Mouse (Mus musculus) myocyte (in vitro differentiated cells): ENCODE results near the gene Zar1. TPM values are rescaled to one million over a fixed set of nuclear protein-coding genes. Genes with fewer than 3 reads are reported as not detected.
"Not testable (repeated sequence)": the region's sequence is repeated elsewhere in the genome, so short reads cannot be mapped to it uniquely, and the experiment has no call there.

Experiments used
- H3K27me3 ChIP-seq: one replicate; pipeline ENCODE4 v1.6.1; 2011; ENCODE audit not compliant: control insufficient read depth, insufficient read depth, insufficient read length
- H3K36me3 ChIP-seq: one replicate; pipeline ENCODE4 v1.6.1; 2011; ENCODE audit not compliant: control insufficient read depth, insufficient read depth
- H3K4me2 ChIP-seq: one replicate; pipeline ENCODE4 v1.6.1; 2011; ENCODE audit warnings: low read depth, control low read depth
- H3K4me3 ChIP-seq: one replicate; pipeline ENCODE4 v1.5.1; 2011; ENCODE audit warnings: mild to moderate bottlenecking, control low read depth, moderate library complexity
- H3K79me2 ChIP-seq: one replicate; pipeline ENCODE4 v1.6.1; 2011; ENCODE audit not compliant: control insufficient read depth, insufficient read depth
- H3ac ChIP-seq: one replicate; pipeline ENCODE4 v1.6.1; 2011; ENCODE audit not compliant: control insufficient read depth, insufficient read length
- CEBPB ChIP-seq: IDR thresholded peaks from 2 replicates; pipeline ENCODE4 v1.6.1; 2011; ENCODE audit warnings: mild to moderate bottlenecking, moderate library complexity; ENCODE audit not compliant: poor library complexity, insufficient read depth, severe bottlenecking
- E2F4 ChIP-seq: IDR thresholded peaks from one replicate; pipeline ENCODE4 v1.6.1; 2011; ENCODE audit warnings: mild to moderate bottlenecking, control low read depth, moderate library complexity; ENCODE audit not compliant: insufficient read depth
- MAX ChIP-seq: IDR thresholded peaks from one replicate; pipeline ENCODE4 v1.6.1; 2011; ENCODE audit warnings: low read depth, mild to moderate bottlenecking, control low read depth
- MYOG ChIP-seq, 3 experiments: IDR thresholded peaks; one replicate each; pipeline ENCODE4 v1.6.1; 2011; ENCODE audit warnings: control low read depth in 2 of 3, low read depth in 2 of 3, mild to moderate bottlenecking in 2 of 3; ENCODE audit not compliant: insufficient read length in 2 of 3, control insufficient read depth in 1 of 3, insufficient read depth in 1 of 3
- POLR2AphosphoS2 ChIP-seq: IDR thresholded peaks from one replicate; pipeline ENCODE4 v1.6.1; 2011; ENCODE audit warnings: low read depth, control low read depth; ENCODE audit not compliant: insufficient read length
- REST ChIP-seq: IDR thresholded peaks from one replicate; pipeline ENCODE4 v1.6.1; 2011; ENCODE audit warnings: mild to moderate bottlenecking, control low read depth, moderate library complexity; ENCODE audit not compliant: insufficient read depth, insufficient read length
- SRF ChIP-seq: IDR thresholded peaks from one replicate; pipeline ENCODE4 v1.6.1; 2011; ENCODE audit warnings: low read depth; ENCODE audit not compliant: control insufficient read depth, insufficient read length
- TCF12 ChIP-seq: IDR thresholded peaks from one replicate; pipeline ENCODE4 v1.6.1; 2011; ENCODE audit warnings: mild to moderate bottlenecking, control low read depth; ENCODE audit not compliant: poor library complexity, insufficient read depth, severe bottlenecking
- USF1 ChIP-seq: IDR thresholded peaks from one replicate; pipeline ENCODE4 v1.6.1; 2011; ENCODE audit warnings: low read depth, mild to moderate bottlenecking, control low read depth, moderate library complexity
- polyA plus RNA-seq: library from polyadenylated mRNA; unstranded; fragments of >200 nt; fragmentation: generic; extraction: Trizol; gene quantifications from one replicate; pipeline ENCODE4 v1.2.1, GENCODE M21; 2012; ENCODE audit warnings: missing spikeins

Zar1 gene
- polyA plus RNA-seq, 1 experiment = not detected

GRCm38 (mm10) chr5:72587192-72587681 is 6.2 kb upstream of the Zar1 start, which contains the start of gene Gm5868:
Gm5868 (minus strand) TSS chr5:72587551.
- no peak within 1 kb of the TSS for H3K4me3 ChIP-seq
- TF ChIP-seq E2F4 (no peak), MYOG (IDR thresholded peaks at IDR 0.05; ENCODE audit: control insufficient read depth in 1 of 3, insufficient read depth in 1 of 3, insufficient read length in 2 of 3, low read depth in 2 of 3) (no peak), CEBPB (no peak), MAX (no peak), POLR2AphosphoS2 (no peak), TCF12 (no peak), REST (no peak), USF1 (no peak), SRF (no peak)
- peaks cover 7% of the 10 kb centered on the region for H3K27me3 ChIP-seq
- H3ac ChIP-seq = no peak within 1 kb of the TSS
- H3K4me2 ChIP-seq = no peak within 1 kb of the TSS
- no peaks in the 10 kb centered on the region for H3K36me3 ChIP-seq
- no peaks in the 10 kb centered on the region for H3K79me2 ChIP-seq

- not testable (repeated sequence) for H3K4me2 ChIP-seq, H3K36me3 ChIP-seq, H3K4me3 ChIP-seq, H3K27me3 ChIP-seq, H3ac ChIP-seq, H3K79me2 ChIP-seq
Measured at GRCm38 (mm10) chr5:72586667-72587191, 5.7 kb upstream of the Zar1 start.

GRCm38 (mm10) chr5:72586122-72586521 is 5.1 kb upstream of the Zar1 start:
- H3K27me3 ChIP-seq, H3K36me3 ChIP-seq, H3K4me3 ChIP-seq, H3ac ChIP-seq, H3K4me2 ChIP-seq, H3K79me2 ChIP-seq: not testable (repeated sequence)

GRCm38 (mm10) chr5:72580088-72580969 is 725 bp downstream of the Zar1 start:
- not testable (repeated sequence) for H3K4me3 ChIP-seq, H3K4me2 ChIP-seq, H3K79me2 ChIP-seq, H3ac ChIP-seq, H3K36me3 ChIP-seq
- peaks cover 11% of the 10 kb centered on the region for H3K27me3 ChIP-seq

GRCm38 (mm10) chr5:72579599-72579998 is 1.5 kb downstream of the Zar1 start:
- peaks cover 11% of the 10 kb centered on the region for H3K27me3 ChIP-seq
- not testable (repeated sequence) for H3K4me2 ChIP-seq, H3K36me3 ChIP-seq, H3K4me3 ChIP-seq, H3ac ChIP-seq, H3K79me2 ChIP-seq

GRCm38 (mm10) chr5:72565621-72566020 is 15.4 kb downstream of the Zar1 start:
- H3K4me3 ChIP-seq = no peak overlapping the region
- no peak overlapping the region for H3ac ChIP-seq
- no peak overlapping the region for H3K4me2 ChIP-seq
- H3K36me3 ChIP-seq = no peaks in the 10 kb centered on the region
- no peak for TF ChIP-seq TCF12
- H3K79me2 ChIP-seq = no peaks in the 10 kb centered on the region
- no peaks in the 10 kb centered on the region for H3K27me3 ChIP-seq

GRCm38 (mm10) chr5:72563183-72563582 is 17.9 kb downstream of the Zar1 start:
- H3ac ChIP-seq, H3K79me2 ChIP-seq, H3K36me3 ChIP-seq, H3K4me2 ChIP-seq, H3K4me3 ChIP-seq, H3K27me3 ChIP-seq: not testable (repeated sequence)
